Mouse (Mus musculus) hindbrain, postnatal 0 days (tissue): ENCODE results near the gene H1f0. TPM values are rescaled to one million over a fixed set of nuclear protein-coding genes. Genes with fewer than 3 reads are reported as not detected.
A peak's percentile ranks its signal among the peaks of the same experiment; 100 is the strongest.

ENCODE experiments used
- ATAC-seq: fragments of 200-750 bp; cut with Nextera tagmentation; 2 replicates; pipeline ENCODE4 v1.8.0; 2017; ENCODE audit warnings: mild to moderate bottlenecking, moderate TSS enrichment, moderate library complexity
- DNase-seq: peaks from one replicate; pipeline ENCODE4 v3.0.0-alpha.2; 2015; ENCODE audit warnings: low spot score
- H3K27ac ChIP-seq: fragments of 300-500 bp; sonication (generic); 2 replicates; pipeline ENCODE4 v1.5.1; 2014; ENCODE audit warnings: mild to moderate bottlenecking
- H3K27me3 ChIP-seq: fragments of 300-500 bp; sonication (generic); 2 replicates; pipeline ENCODE4 v1.6.1; 2014; ENCODE audit warnings: low read length, mixed read lengths; ENCODE audit not compliant: insufficient read depth
- H3K36me3 ChIP-seq: fragments of 300-500 bp; sonication (generic); 2 replicates; pipeline ENCODE4 v1.6.1; 2014; ENCODE audit warnings: low read length, mixed read lengths; ENCODE audit not compliant: insufficient read depth
- H3K4me1 ChIP-seq: fragments of 300-500 bp; sonication (generic); 2 replicates; pipeline ENCODE4 v1.6.1; 2014; ENCODE audit warnings: antibody characterized with exemption, low read length, mixed read lengths; ENCODE audit not compliant: insufficient read depth
- H3K4me2 ChIP-seq: fragments of 300-500 bp; sonication (generic); 2 replicates; pipeline ENCODE4 v1.6.1; 2014; ENCODE audit warnings: low read depth, mild to moderate bottlenecking, low read length, moderate library complexity, mixed read lengths
- H3K4me3 ChIP-seq: fragments of 300-500 bp; sonication (generic); 2 replicates; pipeline ENCODE4 v1.5.1; 2014; ENCODE audit warnings: low read length
- H3K9ac ChIP-seq: fragments of 300-500 bp; sonication (generic); replicated peaks from 2 replicates; pipeline ENCODE4 v1.6.1; 2014; ENCODE audit warnings: mild to moderate bottlenecking, low read length, moderate library complexity, mixed read lengths
- H3K9me3 ChIP-seq: fragments of 300-500 bp; sonication (generic); 2 replicates; pipeline ENCODE4 v1.6.1; 2016; ENCODE audit warnings: low read length, mixed read lengths
- CTCF ChIP-seq: IDR thresholded peaks from 2 replicates; pipeline ENCODE4 v1.5.1; 2016; ENCODE audit warnings: antibody characterized with exemption, control low read depth, low read depth
- WGBS: fragments of 180-500 bp; shearing (Covaris S2); extraction: QIAGEN DNeasy Blood & Tissue Kit; methylation state at CpG from one replicate; pipeline ENCODE4 v1.1.7; 2014; 5-methylcytosine and 5-hydroxymethylcytosine counted together
- polyA plus RNA-seq: library from polyadenylated mRNA; unstranded; fragments of >200 nt; fragmentation: Nextera tagmentation; extraction: Ambion mirVana; gene quantifications from 2 replicates; pipeline ENCODE4 v1.2.1, GENCODE M21; 2015
- total RNA-seq: library from RNA; depleted of rRNA; stranded (reverse); fragments of >200 nt; gene quantifications from 2 replicates; pipeline ENCODE4 v1.2.3, GENCODE M21; 2014; rRNA removed

H1f0 gene
- total RNA-seq (211 and 233 TPM in 2 replicates), polyA plus RNA-seq (259 and 272 TPM in 2 replicates)

DNA sequence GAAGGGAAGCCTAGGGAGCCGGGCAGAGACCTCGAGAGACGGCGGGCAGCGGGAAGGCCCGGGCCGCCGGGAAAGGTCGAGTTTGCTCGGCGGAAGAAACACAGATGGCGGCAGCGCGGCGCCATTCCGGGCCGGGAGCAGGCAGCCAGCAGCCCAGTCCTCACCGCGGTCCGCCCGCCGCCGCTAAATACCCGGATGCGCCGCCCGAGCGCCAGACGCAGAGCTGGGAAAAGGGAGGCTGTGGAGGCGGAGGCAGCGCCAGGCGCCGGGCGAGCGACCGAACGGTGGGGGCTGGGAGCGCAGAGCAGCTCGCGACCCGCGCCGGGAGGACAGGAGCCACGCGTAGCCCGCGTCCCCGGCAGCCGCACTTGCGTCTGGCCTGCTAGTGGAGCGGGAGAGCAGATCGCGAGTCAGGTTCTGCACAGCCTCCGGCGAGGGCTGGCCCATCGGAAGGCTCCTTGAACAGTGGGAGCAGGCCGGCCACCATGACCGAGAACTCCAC, at the start of gene H1f0:
Gene H1f0 (plus strand): TSS at position 214 of the 502 bp plus-strand sequence.
- TF ChIP-seq CTCF, result no peak
- Histone ChIP-seq H3K27me3 (no peaks in the 10 kb centered on the region), H3K36me3 (no peaks in the 10 kb centered on the region), H3K9me3 (no peaks in the 10 kb centered on the region), H3K27ac (peak within 1 kb of the TSS; percentile 97), H3K4me3 (peak within 1 kb of the TSS; percentile 68), H3K9ac (peak within 1 kb of the TSS; percentile 99), H3K4me1 (peaks cover 25% of the 10 kb centered on the region), H3K4me2 (peak within 1 kb of the TSS; percentile 97)
- peak; percentile 94 for DNase-seq
- ATAC-seq, result peak; percentile 85
- WGBS, result under 1% methylated on average over 55 of the region's 58 CpGs

DNA sequence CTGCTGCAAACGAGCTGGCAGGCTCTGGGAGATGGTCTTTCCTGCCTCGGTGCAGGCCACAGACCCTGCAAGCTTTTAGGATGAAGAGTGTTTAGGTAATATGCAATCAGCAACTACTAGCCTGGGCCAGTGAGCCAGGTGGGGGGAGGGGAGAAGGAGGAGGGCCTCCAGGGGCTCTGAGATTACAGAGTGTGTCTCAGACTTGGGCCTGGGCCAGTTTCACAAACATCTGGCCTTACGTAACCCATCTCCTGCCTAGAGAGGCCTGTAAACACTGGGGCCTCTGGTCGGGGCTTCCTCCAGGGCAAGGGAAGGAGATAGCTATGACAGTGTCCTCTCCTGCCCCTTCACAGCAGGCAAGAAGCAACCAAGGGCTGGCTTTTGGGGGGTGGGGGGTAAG, 49.4 kb upstream of the H1f0 start:
- Histone ChIP-seq H3K27ac (no peak overlapping the region), H3K4me3 (no peak overlapping the region), H3K4me2 (no peak overlapping the region), H3K27me3 (no peaks in the 10 kb centered on the region), H3K9ac (peak overlapping the region; percentile 21; the same call in 1 of the 2 replicates), H3K9me3 (no peaks in the 10 kb centered on the region), H3K36me3 (no peaks in the 10 kb centered on the region), H3K4me1 (no peaks in the 10 kb centered on the region; the same call in 1 of the 2 replicates)
- no peak for TF ChIP-seq CTCF
- DNase-seq (peak; percentile 28), ATAC-seq (no peak)
- WGBS, result 36% methylated on average over 4 of the region's 4 CpGs

DNA sequence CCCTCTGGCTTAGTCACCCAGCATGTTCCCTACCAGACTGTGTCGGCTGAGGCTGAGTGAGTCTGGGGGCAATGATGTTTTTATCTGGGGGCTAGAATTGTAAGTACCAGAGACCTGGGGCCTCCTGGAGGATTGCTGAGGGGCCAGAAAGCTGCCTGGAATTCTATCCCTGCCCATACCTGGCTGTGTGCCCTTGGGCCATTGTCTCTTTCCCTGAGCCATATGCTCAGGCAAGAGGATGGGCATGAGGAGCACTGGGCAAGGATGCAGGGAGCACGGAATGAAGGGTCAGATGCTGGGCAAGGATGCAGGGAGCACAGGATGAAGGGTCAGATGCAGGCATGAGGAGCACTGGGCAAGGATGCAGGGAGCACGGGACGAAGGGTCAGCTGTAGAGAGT, 48.2 kb upstream of the H1f0 start:
- no peak for TF ChIP-seq CTCF
- H3K27me3 ChIP-seq, result no peaks in the 10 kb centered on the region
- no peaks in the 10 kb centered on the region for H3K9me3 ChIP-seq
- H3K4me2 ChIP-seq, result no peak overlapping the region
- no peaks in the 10 kb centered on the region; the same call in 1 of the 2 replicates for H3K4me1 ChIP-seq
- no peak overlapping the region for H3K9ac ChIP-seq
- no peak overlapping the region for H3K27ac ChIP-seq
- H3K36me3 ChIP-seq, result no peaks in the 10 kb centered on the region
- DNase-seq (no peak), ATAC-seq (no peak)
- 87% methylated on average over 4 of the region's 4 CpGs for WGBS
- no peak overlapping the region for H3K4me3 ChIP-seq

DNA sequence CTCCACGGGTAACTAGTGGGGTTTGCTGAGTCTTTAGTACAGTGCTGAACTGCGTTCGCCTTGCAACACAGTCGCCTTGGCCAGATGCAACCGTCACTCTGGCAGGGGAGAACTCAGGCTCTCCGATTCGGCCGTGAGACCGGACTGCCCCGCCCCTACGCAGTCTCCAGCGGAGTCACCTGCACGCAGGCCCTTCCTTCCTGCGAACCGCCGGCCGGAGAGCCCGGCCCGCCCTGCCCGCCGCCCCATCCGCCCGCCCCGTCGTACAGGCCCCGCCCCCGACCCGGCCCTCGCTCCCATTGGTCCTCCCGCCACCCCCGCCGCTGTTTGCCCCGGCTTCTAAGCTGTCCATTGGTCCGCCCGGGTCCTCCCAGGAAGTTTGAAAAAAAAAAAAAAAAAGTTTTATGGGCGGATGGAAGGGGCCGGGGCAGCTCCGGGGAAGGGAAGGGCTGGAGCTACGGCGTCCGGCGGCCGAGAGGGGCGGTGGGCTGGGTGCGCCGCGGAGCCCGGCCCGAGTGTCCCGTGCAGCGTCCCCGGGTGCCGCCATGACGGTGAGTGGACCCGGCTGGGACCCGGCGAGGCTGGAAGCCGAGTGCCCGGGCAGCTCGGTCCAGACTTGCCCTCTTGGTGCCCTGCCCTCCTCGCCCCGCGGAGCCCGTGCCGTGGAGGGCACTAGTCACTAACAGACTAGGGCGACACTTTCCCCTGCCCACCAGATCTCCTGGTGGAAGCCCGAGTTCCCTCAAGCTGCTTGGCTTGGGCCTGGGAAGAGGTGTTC, 45.4 kb upstream of the H1f0 start:
- peak overlapping the region; percentile 55 for H3K27ac ChIP-seq
- peak overlapping the region; percentile 48 for H3K4me3 ChIP-seq
- DNase-seq (peak; percentile 85), ATAC-seq (peak; percentile 83)
- H3K27me3 ChIP-seq, result no peaks in the 10 kb centered on the region
- H3K36me3 ChIP-seq, result no peaks in the 10 kb centered on the region
- 2% methylated on average over 60 of the region's 67 CpGs for WGBS
- H3K4me1 ChIP-seq, result no peaks in the 10 kb centered on the region; the same call in 1 of the 2 replicates
- peak overlapping the region; percentile 31; the same call in 1 of the 2 replicates for H3K9ac ChIP-seq
- no peaks in the 10 kb centered on the region for H3K9me3 ChIP-seq
- no peak for TF ChIP-seq CTCF
- H3K4me2 ChIP-seq, result peak overlapping the region; percentile 61

DNA sequence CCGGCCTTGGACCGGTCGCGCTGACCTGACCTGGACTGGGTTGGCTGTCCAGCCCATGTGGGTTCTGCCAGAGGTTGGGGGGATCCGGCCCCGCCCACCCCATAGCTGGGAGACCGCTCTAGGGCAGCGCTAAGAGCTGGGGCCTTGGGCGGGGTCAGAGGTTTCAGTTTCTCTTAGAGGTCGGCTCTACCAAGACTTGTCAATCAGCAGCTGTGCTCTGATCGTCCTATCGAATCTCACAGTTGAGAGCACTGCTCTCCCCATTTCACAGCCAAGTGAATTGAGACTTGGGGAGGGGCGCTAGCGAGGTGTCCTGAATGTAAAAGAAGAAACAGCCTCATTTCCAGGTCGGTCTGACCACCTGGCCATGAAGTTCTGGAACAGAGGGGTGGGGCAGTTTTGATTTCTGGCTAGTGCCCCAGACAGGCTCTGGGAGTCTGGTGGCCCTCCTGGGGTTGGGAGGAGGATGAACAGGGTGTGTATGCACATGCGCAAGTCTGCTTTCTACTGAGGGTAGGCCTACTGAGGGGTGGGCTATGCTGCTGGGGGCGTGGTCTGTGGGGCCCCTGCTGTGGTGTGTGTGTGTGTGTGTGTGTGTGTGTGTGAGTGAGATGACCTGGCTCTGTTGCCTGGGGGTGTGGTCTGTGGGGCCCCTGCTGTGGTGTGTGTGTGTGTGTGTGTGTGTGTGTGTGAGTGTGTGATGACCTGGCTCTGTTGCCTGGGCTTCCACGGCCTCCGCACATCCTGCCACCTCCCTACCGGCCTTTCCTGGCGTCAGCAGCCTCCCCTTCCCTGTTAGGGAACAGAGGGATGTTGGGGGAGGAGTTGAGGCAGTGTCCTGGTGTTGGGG, 44.6 kb upstream of the H1f0 start:
- DNase-seq, result no peak
- no peak for TF ChIP-seq CTCF
- H3K4me2 ChIP-seq, result peak overlapping the region; percentile 61
- peak overlapping the region; percentile 55 for H3K27ac ChIP-seq
- H3K4me1 ChIP-seq, result no peaks in the 10 kb centered on the region; the same call in 1 of the 2 replicates
- peak; percentile 12 for ATAC-seq
- WGBS, result 5% methylated on average over 21 of the region's 21 CpGs
- no peaks in the 10 kb centered on the region for H3K27me3 ChIP-seq
- peak overlapping the region; percentile 31; the same call in 1 of the 2 replicates for H3K9ac ChIP-seq
- no peaks in the 10 kb centered on the region for H3K36me3 ChIP-seq
- peak overlapping the region; percentile 48 for H3K4me3 ChIP-seq
- no peaks in the 10 kb centered on the region for H3K9me3 ChIP-seq

DNA sequence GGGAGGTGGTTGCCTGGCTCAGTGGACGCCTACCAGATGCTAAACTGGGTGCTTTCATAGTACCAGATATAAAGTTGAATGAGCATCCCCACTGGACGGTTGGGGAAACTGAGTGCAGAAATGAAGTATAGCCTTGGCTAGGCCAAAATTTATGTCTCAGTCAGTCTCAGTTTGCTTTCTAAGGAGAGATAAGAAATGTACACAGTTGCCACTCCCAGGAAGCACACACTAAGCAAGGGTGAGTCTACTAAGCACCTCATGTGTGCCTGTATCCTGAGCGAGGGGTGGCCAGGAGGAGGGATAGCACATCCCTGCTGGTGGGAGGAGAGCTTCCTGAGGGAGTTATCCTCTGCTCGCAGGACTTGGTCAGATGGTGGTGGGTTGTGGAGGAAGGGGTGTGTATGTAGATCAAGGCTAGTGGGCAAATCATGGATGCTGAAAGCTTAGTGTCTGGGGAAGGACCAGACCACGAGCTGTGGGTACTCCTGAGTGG, 43.9 kb upstream of the H1f0 start:
- H3K9ac ChIP-seq, result no peak overlapping the region
- H3K36me3 ChIP-seq, result no peaks in the 10 kb centered on the region
- ATAC-seq (no peak), DNase-seq (no peak)
- no peak for TF ChIP-seq CTCF
- 46% methylated on average over 5 of the region's 5 CpGs for WGBS
- no peaks in the 10 kb centered on the region; the same call in 1 of the 2 replicates for H3K4me1 ChIP-seq
- H3K27ac ChIP-seq, result no peak overlapping the region
- H3K4me3 ChIP-seq, result no peak overlapping the region
- H3K9me3 ChIP-seq, result no peaks in the 10 kb centered on the region
- no peak overlapping the region for H3K4me2 ChIP-seq
- no peaks in the 10 kb centered on the region for H3K27me3 ChIP-seq
